Mouse (Mus musculus): ENCODE data around the gene Dnajc6.

- TF ChIP-seq CTCF (IDR thresholded peaks at IDR 0.05; ENCODE audit: control insufficient read depth, insufficient read depth, insufficient replicate concordance, low read depth, low read length) (no peak), POLR2A (IDR thresholded peaks at IDR 0.05; ENCODE audit: control insufficient read depth, low read depth, low read length) (no peak)
Observed at GRCm38 (mm10) chr4:101496534-101497237, at the start of gene Dnajc6.

All from testis, adult 2 months (tissue).